Mouse (Mus musculus) limb, embryonic 10.5 days (tissue): ENCODE data around the gene Pld6. TPM values are rescaled to one million over a fixed set of nuclear protein-coding genes. Genes with fewer than 3 reads are reported as not detected.

ENCODE experiments used
- DNase-seq: peaks from one replicate; pipeline ENCODE4 v3.0.0-alpha.2; 2017; ENCODE audit warnings: low spot score
- H3K27ac ChIP-seq: fragments of 300-500 bp; sonication (generic); 2 replicates; pipeline ENCODE4 v1.5.1; 2016; ENCODE audit warnings: mild to moderate bottlenecking
- H3K27me3 ChIP-seq: fragments of 300-500 bp; sonication (generic); 2 replicates; pipeline ENCODE4 v1.6.1; 2016; ENCODE audit warnings: low read depth, mild to moderate bottlenecking; ENCODE audit not compliant: poor library complexity, severe bottlenecking
- H3K36me3 ChIP-seq: fragments of 300-500 bp; sonication (generic); 2 replicates; pipeline ENCODE4 v1.6.1; 2016; ENCODE audit warnings: mild to moderate bottlenecking, moderate library complexity
- H3K4me1 ChIP-seq: fragments of 300-500 bp; sonication (generic); 2 replicates; pipeline ENCODE4 v1.6.1; 2016
- H3K4me3 ChIP-seq: fragments of 300-500 bp; sonication (generic); 2 replicates; pipeline ENCODE4 v1.5.1; 2016; ENCODE audit warnings: mild to moderate bottlenecking, moderate library complexity
- H3K9me3 ChIP-seq: fragments of 300-500 bp; sonication (generic); replicated peaks from 2 replicates; pipeline ENCODE4 v1.6.1; 2016; ENCODE audit warnings: mild to moderate bottlenecking
- WGBS: fragments of 180-500 bp; shearing (Covaris S2); methylation state at CpG from one replicate; pipeline ENCODE4 v1.1.7; 2016; 5-methylcytosine and 5-hydroxymethylcytosine counted together
- polyA plus RNA-seq: library from polyadenylated mRNA; unstranded; fragments of >200 nt; fragmentation: Nextera tagmentation; extraction: Ambion mirVana; gene quantifications from 2 replicates; pipeline ENCODE4 v1.2.1, GENCODE M21; 2016

Pld6 gene
- polyA plus RNA-seq: 4.5 and 4.9 TPM in 2 replicates

DNA sequence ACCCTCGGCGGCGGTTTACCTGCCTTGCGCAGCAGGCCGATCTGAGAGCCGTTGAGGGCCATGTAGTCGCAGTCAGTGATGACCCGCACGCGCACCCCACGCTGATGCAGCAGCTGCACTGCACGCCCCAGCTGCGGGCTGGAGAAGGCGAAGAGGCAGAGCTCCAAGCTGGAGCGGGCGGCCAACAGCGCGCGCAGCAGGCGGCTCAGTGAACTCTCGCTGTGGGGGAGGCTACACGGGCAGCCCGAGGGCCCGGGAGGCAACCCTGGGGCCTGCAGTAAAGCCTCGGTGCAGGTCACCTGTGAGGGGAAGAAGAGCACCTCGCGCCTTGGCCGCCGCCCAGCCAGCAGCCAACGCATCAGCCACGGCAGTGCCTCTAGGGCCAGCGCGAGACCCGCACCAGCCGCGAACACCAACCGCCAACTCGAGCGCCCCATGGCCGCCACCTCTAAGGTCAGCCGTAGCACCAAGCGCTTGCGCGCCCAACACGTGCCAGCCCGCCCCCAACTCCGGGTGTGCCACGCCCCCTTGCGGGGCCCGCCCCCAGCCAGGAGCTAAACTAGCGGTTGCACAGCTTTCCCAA, at the start of gene Pld6:
Gene Pld6, minus strand, starts transcription at position 447 of the 583 bp plus-strand sequence.
- no peaks in the 10 kb centered on the region for H3K9me3 ChIP-seq
- 1% methylated on average over 51 of the region's 51 CpGs for WGBS
- peaks cover 16% of the 10 kb centered on the region for H3K36me3 ChIP-seq
- DNase-seq: peak; percentile 85
- peak within 1 kb of the TSS; percentile 72 for H3K27ac ChIP-seq
- peak within 1 kb of the TSS; percentile 64 for H3K4me3 ChIP-seq
- peaks cover 30% of the 10 kb centered on the region for H3K27me3 ChIP-seq
- H3K4me1 ChIP-seq: peaks cover 19% of the 10 kb centered on the region

GRCm38 (mm10) chr11:59821625-59822024, 34.2 kb upstream of the Pld6 start:
- no peaks in the 10 kb centered on the region for H3K9me3 ChIP-seq
- peaks cover 100% of the 10 kb centered on the region for H3K36me3 ChIP-seq

GRCm38 (mm10) chr11:59817916-59818315, 30.5 kb upstream of the Pld6 start:
- Histone ChIP-seq H3K27me3 (no peaks in the 10 kb centered on the region), H3K36me3 (peaks cover 77% of the 10 kb centered on the region), H3K9me3 (no peaks in the 10 kb centered on the region), H3K4me3 (no peak overlapping the region), H3K27ac (no peak overlapping the region), H3K4me1 (no peaks in the 10 kb centered on the region)
- no peak for DNase-seq
- 94% methylated on average over 3 of the region's 3 CpGs for WGBS

More at GRCm38 (mm10) chr11:59821625-59822024, 34.2 kb upstream of the Pld6 start:
- Histone ChIP-seq H3K4me3 (no peak overlapping the region), H3K27ac (no peak overlapping the region), H3K4me1 (no peaks in the 10 kb centered on the region), H3K27me3 (no peaks in the 10 kb centered on the region)
- WGBS: 90% methylated on average over 3 of the region's 3 CpGs
- no peak for DNase-seq

DNA sequence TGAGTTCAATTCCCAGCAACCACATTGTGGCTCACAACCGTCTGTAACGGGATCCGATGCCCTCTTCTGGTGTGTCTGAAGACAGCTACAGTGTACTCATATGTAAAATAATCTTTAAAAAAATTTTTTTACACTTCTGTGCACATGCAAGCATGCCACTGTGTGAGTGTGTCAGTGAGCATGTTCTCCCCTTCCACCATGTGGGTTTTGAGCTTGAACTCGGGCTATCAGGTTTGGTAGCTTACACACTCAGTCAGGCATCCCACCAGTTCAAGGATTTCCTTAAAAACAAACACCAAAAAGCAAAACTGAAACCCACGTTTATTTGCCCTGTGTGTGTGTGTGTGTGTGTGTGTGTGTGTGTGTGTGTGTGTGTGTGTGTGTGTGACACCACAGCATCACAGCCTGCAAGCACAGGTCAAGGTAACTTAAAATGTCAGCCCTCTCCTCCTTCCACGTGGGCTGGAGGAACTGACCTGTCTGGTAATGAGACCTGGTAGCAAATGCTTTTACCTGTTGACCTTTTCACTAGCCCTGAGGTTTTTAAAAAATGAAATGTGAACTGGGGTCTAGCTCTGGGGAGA, 28.1 kb upstream of the Pld6 start:
- no peaks in the 10 kb centered on the region for H3K9me3 ChIP-seq
- H3K4me1 ChIP-seq: peaks cover 6% of the 10 kb centered on the region
- no peak overlapping the region for H3K4me3 ChIP-seq
- no peak for DNase-seq
- no peak overlapping the region for H3K27ac ChIP-seq
- WGBS: 93% methylated on average over 6 of the region's 6 CpGs
- H3K27me3 ChIP-seq: no peaks in the 10 kb centered on the region
- peaks cover 54% of the 10 kb centered on the region for H3K36me3 ChIP-seq

- H3K4me1 ChIP-seq: peaks cover 6% of the 10 kb centered on the region
- H3K27ac ChIP-seq: no peak overlapping the region
- no peaks in the 10 kb centered on the region for H3K27me3 ChIP-seq
- no peaks in the 10 kb centered on the region for H3K9me3 ChIP-seq
- no peak for DNase-seq
- peaks cover 47% of the 10 kb centered on the region for H3K36me3 ChIP-seq
- 84% methylated on average over 6 of the region's 6 CpGs for WGBS
- H3K4me3 ChIP-seq: no peak overlapping the region
Measured at GRCm38 (mm10) chr11:59814936-59815335, 27.5 kb upstream of the Pld6 start.

DNA sequence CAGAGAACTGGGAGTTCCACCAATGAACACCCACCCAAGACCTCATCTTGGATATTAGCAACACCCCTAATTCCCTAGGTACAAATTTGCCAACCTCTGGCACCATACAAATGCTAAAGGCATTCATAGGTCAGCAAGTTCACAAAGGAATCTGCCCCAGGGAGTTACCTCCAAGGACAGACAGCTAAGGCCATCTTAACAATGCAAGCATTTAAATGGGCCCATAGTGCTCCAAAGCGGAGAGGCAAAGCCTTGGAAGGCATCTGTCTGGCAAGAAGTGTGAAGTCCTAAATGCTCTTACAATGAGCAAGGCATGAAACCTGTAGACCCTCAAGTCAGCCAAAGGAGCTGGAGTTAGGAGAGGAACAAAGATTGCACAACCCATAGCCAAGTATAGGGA, 26.9 kb upstream of the Pld6 start:
- Histone ChIP-seq H3K4me1 (peaks cover 10% of the 10 kb centered on the region), H3K27me3 (no peaks in the 10 kb centered on the region), H3K4me3 (no peak overlapping the region), H3K27ac (no peak overlapping the region), H3K36me3 (peaks cover 41% of the 10 kb centered on the region), H3K9me3 (no peaks in the 10 kb centered on the region)
- no peak for DNase-seq
- whole genome bisulfite sequencing: 93% methylated on average over 1 of the region's 1 CpGs

DNA sequence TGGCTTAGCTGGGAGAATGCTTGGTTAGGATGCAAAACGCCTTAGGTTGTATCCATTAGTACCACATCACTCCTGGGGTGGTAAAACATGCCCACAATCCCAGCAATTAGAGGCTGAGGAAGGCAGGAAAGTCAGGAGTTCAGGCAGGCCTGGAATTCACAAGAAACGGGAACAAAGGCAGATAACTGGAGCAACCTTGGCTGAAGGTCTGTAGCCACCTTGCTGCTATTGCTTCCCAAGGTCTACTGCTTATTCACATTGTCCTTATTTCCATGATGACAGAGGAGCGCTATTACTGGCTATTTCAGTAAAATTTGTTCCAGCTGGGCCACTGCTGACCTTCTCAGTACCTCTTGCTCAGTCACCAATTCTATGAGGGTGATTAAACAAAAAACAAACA, 25.8 kb upstream of the Pld6 start:
- no peak overlapping the region for H3K27ac ChIP-seq
- H3K27me3 ChIP-seq: no peaks in the 10 kb centered on the region
- H3K4me3 ChIP-seq: no peak overlapping the region
- H3K4me1 ChIP-seq: peaks cover 20% of the 10 kb centered on the region
- WGBS: 54% methylated on average over 3 of the region's 3 CpGs
- DNase-seq: no peak
- H3K9me3 ChIP-seq: no peaks in the 10 kb centered on the region
- H3K36me3 ChIP-seq: peaks cover 31% of the 10 kb centered on the region

GRCm38 (mm10) chr11:59811211-59811610, 23.8 kb upstream of the Pld6 start:
- no peak for DNase-seq
- Histone ChIP-seq H3K9me3 (no peaks in the 10 kb centered on the region), H3K27me3 (no peaks in the 10 kb centered on the region), H3K4me3 (no peak overlapping the region), H3K4me1 (peaks cover 20% of the 10 kb centered on the region), H3K36me3 (peaks cover 26% of the 10 kb centered on the region), H3K27ac (0 out of 2 replicates have a peak overlapping the region, but pooled peaks have one; percentile 1)
- WGBS: 71% methylated on average over 4 of the region's 4 CpGs

DNA sequence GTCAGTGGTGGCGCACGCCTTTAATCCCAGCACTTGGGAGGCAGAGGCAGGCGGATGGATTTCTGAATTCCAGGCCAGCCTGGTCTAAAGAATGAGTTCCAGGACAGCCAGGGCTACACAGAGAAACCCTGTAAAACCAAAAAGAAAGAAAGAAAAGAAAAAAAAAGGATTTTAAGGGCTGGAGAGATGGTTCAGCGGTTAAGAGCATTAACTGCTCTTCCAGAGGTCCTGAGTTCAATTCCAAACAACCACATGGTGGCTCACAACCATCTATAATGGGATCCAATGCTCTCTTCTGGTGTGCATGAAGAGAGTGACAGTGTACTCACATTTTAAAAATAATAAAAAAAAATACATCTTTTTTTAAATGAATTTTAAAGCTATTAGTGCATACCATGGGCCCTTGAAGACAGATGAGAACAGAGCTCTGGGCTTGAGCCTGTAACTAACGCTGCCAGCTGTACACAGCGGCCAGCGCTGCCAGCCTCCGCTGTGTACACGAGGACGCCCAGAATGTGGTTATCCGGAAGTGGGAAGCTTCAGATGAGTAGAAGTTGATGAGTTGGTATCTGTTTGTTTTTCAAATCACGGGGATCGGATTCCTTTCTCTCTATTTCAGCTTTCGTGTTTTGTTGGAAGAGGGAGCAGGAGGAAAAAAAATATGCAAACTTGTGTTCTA, 23.2 kb upstream of the Pld6 start:
- H3K27ac ChIP-seq: peak overlapping the region; percentile 100
- peak overlapping the region; percentile 86 for H3K4me3 ChIP-seq
- peaks cover 26% of the 10 kb centered on the region for H3K36me3 ChIP-seq
- no peaks in the 10 kb centered on the region for H3K9me3 ChIP-seq
- no peak for DNase-seq
- 69% methylated on average over 14 of the region's 14 CpGs for WGBS
- no peaks in the 10 kb centered on the region for H3K27me3 ChIP-seq
- H3K4me1 ChIP-seq: peaks cover 20% of the 10 kb centered on the region

DNA sequence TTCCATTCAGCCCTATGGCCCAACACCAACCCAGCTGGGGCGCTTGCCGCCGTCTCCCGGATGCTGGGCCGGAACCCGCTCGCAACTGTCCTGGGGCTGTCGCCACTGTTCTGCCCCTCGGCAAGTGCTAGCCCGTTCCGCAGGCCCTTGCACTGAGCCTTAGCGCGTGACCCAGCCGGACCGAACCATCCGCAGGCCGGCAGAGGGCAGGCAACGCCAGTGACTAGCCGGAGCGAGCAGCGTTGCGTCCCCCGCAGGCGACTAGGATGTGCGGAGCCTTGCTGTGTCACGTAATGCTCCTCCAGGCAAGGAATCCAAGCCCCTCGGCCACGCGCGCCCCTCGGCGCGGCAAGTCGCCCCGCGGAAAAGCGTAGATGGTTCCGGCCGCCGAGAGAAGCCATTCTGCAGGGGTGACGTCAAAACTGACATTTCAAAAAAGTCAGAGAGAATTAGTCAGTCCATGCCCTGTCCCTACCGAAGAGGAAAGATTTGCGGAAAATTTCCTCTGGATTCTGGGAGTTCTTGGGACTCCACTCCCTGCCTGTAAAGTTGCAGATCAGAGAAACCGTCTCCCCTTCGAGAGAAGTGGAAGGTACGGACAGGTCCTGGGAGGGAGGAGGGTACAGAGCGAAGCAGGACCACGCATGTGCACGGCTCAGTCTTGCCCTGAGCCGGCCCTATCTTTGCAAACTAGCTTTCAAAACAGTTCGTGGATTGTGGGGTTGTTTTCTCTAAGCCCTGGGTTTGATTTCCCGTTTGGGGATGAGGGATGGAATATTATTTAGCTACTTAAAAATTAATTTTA, 22.4 kb upstream of the Pld6 start, which contains the start of gene Flcn:
Gene Flcn, minus strand, starts transcription at position 347 of the 805 bp plus-strand sequence.
- Histone ChIP-seq H3K36me3 (peaks cover 32% of the 10 kb centered on the region), H3K9me3 (no peaks in the 10 kb centered on the region), H3K27ac (peak within 1 kb of the TSS; percentile 100), H3K27me3 (no peaks in the 10 kb centered on the region), H3K4me1 (peaks cover 20% of the 10 kb centered on the region), H3K4me3 (peak within 1 kb of the TSS; percentile 86)
- under 1% methylated on average over 52 of the region's 52 CpGs for WGBS
- DNase-seq: peak; percentile 89

DNA sequence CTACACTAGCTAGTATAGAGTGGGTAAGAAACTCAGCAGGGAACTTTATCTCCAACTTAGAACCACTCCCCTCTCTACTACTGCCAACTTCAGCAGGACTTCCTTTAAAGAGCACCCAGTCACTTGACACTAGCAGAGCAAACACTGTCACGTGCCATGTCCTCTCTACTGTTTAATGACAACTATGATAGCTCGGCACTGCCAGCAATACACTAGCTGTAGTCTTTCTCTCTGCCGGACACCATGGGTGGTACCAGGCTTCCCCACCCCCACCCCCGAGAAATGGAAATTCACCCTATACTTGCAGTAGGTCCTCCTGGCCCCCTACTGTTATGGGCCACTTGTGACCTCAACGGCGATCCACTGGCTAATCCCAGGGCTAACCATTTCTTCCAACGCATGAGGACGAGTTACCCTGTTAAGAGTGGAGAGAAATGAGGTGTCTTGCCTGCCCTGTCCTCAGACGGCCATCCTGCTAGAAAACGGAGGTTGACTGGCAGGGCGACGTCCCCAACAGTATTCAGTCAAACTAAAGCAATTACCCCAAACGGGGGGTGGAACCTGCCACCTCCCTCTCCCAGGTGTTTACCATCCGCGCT, 21.7 kb upstream of the Pld6 start:
- Histone ChIP-seq H3K4me3 (peak overlapping the region; percentile 86), H3K27me3 (no peaks in the 10 kb centered on the region), H3K9me3 (no peaks in the 10 kb centered on the region), H3K4me1 (peaks cover 20% of the 10 kb centered on the region), H3K27ac (peak overlapping the region; percentile 100), H3K36me3 (peaks cover 37% of the 10 kb centered on the region)
- DNase-seq: peak; percentile 33
- 2% methylated on average over 15 of the region's 15 CpGs for WGBS

- Histone ChIP-seq H3K4me3 (peak overlapping the region; percentile 86), H3K27ac (0 out of 2 replicates have a peak overlapping the region, but pooled peaks have one; percentile 100), H3K27me3 (no peaks in the 10 kb centered on the region), H3K9me3 (no peaks in the 10 kb centered on the region), H3K36me3 (peaks cover 45% of the 10 kb centered on the region), H3K4me1 (peaks cover 20% of the 10 kb centered on the region)
- WGBS: 77% methylated on average over 14 of the region's 14 CpGs
- no peak for DNase-seq
Measured at GRCm38 (mm10) chr11:59808170-59808960, 20.9 kb upstream of the Pld6 start.
